Mouse (Mus musculus): ENCODE data around the gene Neurl4.
"Not testable (repeated sequence)": the region's sequence is repeated elsewhere in the genome, so short reads cannot be mapped to it uniquely, and the experiment has no call there.

Gene Neurl4

DNA sequence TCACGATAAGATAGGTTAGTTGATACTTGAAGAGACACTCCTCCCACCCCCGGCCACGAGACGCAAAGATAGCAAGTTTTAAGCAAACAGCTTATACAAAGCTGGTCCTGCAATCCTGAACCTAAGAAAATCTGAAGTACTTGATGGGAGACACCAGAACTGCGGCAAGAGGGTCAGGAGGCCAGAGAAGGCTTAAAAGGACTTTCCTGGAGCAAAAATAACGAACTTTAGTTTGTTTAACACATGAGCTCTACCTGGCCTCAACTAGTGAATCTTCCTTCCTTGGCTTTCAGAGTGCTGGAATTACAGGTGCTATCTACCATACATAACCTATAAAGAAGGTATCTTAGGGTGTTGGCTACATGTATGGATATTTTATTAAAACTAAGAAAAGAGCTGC, 33.8 kb downstream of the Neurl4 start:
- no peak for DNase-seq

DNA sequence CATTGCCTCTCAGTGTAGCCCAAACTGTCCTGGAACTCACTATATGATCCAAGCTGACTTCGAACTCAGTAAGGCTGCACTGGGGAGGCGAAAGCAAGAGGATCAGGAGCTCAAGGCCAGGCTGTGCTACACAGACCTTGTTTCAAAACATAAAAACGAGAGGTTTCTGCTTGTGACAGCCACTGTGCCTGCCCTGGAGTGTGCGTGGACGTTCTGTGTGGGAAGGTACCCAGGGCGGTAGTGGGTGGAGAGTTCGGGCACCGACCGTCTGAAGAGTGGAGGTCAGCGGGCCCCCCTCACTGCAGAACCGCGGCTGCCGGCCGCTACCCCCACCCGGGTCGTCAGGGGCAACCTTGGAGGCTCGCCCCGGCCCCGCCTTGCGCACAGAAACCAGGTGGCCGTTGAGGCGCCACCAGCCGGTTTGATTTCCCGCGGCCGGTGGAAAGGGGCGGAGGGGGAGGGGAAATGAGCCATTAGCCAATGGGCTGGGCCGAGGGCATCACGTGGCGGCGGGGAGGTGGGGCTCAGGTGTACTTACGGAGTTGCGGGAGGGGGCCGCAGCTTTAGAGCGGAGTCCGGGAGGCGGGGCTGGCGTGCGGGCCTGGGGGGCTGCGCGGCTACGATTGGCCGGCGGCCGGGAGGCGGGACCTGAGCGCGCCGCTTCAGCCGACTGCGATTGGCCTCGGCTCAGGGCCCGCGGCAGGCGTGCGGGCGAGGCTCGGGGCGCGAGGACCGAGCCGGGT, 34.4 kb downstream of the Neurl4 start, which contains the start of gene Ybx2:
Gene Ybx2 (plus strand): TSS at position 660 of the 743 bp plus-strand sequence.
- peak; percentile 85 for DNase-seq

DNA sequence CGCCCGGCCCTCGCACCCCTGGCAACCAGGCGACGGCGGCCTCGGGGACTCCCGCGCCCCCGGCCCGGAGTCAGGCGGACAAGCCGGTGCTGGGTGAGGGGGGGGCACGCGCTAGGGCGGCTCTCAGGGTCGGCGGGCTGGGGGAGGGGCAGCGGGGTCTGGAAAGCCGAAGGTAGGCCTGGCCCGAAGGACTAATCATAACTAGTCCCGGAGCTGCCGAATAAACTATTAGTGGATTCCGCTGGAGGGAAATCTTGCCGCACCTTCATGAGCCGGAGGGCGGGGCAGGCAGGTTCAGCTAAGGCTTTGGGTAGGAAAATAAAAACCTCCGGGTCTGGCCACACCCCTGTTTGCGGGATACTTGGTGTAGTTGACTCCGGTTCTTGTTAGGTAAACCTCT, 35.3 kb downstream of the Neurl4 start:
- peak; percentile 54 for DNase-seq

DNA sequence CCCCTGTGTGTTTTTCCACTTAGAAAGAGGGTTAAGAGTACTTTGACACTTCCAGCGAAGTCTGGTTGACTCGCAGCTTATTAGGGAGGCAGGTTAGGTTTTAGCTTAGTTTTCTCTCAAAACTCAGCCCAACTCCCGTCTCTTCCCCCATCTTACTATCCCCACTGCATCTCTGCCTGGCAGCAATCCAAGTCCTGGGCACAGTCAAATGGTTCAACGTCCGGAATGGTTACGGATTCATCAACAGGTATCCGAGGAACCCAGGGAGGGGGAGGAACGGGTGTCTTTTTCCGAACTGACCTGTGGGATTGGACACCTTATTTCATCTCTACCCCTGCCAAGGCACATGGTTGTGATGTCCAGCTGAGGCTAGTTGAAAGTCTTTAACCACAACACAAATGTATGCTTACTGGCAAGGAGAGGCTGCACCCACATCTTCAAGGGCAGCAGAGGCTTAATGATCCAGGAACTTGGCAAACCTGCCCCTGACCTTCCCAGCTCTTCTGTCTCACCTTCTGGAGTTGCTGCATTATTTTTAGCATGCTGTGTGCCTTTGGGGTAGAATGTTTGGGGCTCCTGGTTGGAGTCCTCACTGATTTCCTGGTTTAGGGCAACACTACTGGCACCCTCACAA, 36.0 kb downstream of the Neurl4 start:
- DNase-seq: no peak

DNA sequence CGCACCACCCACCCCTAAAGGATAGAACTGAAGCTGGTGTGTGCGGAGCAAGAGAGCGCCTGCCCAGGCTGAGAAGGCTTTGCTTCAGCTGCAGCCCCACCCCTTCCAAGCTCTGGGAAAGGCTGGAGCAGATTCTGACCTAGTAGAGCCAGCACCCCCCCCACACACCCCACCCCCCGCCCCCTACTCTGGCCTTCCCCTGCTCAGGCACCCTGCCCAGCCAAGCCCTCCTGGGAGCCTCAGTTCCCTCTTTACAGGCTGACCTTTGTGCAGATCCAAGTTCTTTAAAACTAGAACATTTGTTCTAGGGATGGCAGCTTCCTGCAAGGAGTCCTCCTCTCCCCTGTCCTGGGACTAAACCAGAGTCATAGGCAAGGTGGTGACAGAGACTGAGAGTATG, 36.5 kb downstream of the Neurl4 start:
- no peak for DNase-seq

DNA sequence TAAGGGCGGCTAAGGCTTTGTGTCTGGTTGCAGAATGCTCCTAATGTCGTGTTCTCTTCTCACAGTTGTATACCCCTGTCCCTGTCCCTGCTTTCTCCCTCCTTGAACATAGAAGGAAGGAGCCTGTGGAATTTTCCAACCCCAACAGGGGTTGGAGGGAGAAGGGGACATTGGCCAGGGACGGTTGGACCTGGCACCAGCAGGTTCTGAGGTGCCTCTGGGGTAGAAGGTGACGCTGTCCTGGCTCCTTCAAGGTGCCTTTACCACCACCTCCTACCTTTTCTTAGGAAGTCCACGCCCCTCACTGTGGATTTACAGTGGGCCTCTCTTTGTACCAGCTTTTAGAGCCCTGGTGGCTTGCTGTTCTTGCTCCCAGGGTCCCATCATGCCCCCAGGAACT, 37.0 kb downstream of the Neurl4 start:
- no peak for DNase-seq

DNA sequence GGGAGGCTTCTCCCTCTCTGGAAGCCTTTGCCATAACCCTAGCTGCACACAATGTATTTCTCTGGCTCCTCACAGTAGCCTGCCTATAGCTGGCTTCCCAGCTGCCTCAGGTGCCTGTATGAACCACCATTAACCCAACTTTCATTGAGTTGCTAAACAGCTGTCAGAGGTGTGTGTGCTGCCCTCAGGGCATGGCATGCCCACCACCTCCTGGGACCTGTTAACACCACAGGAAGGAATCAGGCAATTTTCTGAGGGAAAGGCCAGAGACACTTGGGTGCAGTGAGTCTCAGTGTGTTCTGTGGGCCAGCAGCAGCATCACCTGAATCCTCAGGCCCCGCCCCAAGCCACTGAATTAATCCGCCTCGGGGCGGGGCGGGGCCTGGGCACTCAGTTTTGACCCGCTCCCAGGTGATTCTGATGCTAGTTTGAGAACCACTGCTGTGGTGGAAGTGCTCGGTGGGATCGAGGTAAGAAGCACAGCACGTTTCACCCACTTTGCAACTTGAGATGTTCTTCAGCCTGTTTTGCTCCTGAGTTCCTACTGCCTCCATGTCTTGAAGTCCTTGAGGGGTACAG, 37.6 kb downstream of the Neurl4 start:
- DNase-seq: no peak

DNA sequence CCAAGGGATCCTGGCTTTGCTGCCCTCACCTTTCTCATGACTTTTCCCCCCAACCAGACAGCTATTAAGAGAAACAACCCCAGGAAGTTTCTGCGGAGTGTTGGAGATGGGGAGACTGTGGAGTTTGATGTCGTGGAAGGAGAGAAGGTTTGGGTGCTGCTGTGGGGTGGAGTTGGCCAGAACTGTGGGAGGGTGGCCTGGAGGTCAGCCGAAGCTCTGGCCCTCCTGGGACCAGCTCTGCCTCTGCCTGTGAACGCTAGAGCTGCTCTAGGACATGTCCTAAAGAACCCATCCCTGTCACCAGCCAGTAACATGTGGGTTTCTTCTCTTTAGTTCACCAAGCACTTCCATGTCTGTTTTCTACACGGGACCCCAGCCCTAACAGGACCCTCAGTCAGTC, 38.3 kb downstream of the Neurl4 start:
- no peak for DNase-seq

DNA sequence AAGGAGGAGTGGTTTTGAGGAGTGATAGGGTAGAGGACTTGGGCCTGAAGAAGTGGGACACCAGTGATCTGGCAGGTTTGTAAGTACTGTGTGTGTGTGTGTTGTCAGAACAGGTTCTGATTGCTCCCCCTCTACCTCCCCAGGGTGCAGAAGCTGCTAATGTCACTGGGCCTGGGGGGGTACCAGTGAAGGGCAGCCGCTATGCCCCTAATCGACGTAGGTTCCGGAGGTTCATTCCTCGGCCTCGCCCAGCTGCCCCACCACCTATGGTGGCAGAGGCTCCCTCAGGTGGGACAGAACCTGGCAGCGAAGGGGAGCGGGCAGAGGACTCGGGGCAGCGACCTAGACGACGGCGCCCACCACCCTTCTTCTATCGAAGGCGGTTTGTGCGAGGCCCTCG, 38.9 kb downstream of the Neurl4 start:
- no peak for DNase-seq

DNA sequence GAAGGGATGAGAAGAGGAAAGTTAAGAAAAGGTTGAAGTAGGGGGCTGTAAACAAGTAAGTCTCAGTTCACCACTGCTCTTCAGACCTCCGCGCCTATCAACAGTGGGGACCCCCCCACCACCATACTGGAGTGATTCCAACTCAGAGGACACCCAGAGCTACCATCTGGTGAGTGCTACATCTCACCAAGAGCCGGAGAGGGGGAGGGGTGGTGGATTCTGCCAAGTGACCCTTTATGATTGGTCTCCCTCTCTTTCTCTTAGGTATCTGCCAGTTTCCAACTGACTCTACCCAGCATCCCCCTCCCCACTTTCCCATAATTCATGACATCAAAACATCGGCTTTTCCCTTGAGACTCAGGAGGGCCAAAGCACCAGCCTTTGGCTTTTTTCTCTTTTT, 40.1 kb downstream of the Neurl4 start:
- DNase-seq: no peak

DNA sequence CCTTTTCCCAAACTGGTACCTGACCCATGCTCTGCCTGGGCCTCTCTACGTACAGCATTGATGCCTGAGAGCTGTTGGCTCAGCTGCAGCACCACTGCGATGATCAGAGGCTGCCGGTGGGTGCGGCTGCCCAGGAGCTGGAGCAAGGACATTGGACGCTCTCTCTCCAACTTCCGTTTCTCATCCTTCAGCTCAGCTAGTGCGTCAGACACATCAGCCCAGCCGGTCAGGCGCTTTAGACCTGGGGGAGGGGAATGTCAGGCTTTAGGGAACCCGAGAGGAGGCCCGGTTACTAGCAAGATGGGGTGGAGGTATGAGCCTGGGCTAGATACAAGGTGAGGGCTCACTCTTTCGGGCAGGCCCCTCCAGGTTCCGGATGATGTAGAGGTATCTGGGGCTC, 44.3 kb downstream of the Neurl4 start:
- DNase-seq: no peak

DNA sequence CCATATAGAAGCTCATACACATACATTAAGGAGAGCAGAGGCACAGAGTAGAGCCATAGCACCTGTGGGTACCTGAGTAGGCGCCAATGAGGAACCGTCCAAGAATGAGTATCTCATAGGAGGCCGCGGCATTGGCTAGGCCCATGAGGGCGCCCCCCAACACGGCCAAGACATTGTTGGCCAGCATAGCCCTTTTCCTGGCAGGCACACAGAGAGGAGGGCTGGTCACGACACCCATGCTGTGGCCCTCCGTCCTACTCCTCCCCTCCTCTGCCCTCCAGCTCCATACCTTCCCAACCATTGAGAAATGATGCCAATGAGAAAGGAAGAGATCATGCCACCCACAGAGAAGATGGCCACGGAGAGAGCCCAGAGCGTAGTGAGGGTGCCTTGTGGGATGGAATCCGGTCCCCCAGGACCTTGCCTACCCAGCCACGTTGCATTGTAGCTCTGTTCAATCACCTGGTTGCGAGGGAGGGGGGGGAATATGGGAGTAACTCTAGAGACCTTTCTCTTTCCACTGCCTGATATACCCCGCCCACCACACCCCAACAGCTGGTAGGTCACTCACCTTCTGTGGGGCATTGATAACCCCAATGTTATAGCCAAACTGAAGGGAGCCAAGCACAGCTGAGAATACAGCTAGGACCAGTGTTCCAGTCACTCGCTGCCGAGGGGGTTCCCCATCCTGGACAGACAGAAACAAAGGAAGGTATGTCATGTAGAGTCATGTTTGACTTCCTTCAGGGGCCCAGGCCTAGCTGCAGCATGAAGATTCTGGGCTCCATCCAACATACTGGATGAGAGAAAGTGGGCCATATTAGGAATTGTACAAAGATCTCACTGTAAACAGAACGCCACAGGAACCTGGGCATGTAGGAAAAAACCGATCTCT, 45.4 kb downstream of the Neurl4 start:
- no peak for DNase-seq

DNA sequence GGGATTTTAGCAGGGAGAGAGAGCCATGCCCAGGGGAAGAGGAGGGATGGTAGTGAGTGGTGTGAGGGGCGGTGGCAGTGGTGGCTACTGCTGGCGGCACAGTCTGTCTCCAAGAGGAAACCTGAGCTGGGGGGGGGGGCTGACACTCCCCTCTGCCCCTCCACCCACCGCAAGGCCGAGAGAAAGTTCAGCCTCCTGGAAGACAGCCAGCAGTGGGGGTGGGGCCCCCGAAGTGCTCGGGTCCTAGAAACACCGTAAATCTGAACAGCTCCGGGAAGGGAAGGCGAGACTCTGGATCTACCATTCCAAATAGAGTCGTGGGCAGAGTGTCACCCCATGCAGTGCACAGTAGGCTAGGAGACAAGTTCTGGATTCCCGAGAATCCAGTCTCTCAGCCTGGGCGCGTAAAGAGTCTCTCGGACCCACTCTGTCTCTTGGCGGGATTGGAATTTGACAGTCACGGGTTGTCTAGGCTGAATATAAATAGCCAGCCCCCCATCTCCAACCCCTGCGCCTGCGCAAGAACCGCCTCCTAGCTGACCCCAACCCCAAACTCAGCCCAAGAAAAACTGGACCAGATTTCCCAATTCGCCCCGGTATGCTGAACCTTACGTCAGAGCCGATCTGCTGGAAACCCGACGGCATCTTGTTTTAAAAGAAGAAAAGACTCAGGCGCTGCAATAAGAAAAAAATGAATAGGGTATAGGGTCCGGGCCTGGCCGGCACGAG, 46.6 kb downstream of the Neurl4 start:
- DNase-seq: peak; percentile 39

DNA sequence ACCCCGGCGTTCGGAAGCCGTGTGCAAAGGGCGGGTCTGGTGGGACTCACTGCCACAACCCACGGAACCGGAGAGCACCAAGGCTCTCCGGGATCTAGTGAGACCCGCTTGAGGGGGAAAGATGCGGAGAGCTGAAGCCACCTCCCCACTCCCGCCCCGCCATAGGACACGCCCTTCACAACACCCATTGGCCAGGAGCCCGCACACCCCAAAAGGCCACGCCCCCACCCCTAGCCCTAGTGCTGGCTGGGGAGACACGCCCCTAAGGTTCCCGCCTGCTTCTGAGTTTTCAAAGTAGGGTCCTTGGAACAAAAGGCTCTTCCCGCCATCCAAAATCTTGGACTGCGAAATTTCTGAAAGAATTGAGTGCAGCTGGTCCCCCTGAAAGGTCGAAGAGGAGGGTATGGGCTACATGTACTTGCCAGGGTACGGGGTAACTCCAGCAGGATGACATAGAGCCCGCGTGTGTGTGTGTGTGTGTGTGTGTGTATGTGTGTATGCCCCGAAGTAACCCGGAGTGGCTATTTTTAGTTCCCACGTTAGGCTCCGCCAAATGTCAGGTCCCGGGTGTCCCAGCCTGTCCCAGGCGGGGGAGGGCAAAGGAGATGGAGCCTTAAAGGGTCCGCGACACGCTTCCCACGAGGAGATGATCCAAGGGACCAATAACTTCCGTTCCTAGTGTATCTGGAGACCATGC, 47.3 kb downstream of the Neurl4 start, which contains the start of gene Slc2a4:
Gene Slc2a4 (minus strand): TSS at position 123 of the 697 bp plus-strand sequence.
- DNase-seq: peak; percentile 95

DNA sequence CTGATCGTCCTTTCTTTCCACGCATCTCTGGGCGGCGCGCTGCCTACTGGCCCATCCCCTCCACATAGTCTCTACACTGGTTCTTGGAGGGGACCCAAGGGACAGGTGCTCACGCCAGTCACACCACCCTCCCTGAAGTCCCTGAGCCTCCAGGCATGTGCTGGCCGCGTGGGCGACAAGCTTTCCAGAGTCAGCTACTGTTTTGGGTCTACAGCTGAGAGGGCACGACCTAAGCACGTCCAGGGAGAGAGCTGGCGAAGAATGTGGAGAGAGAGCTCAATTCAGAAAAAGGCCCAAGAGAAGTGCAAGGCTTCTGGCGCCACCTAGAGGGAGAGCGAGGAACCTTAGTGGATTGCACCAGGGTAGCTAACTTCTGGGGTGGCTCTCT, 47.9 kb downstream of the Neurl4 start:
- DNase-seq: peak; percentile 94

DNA sequence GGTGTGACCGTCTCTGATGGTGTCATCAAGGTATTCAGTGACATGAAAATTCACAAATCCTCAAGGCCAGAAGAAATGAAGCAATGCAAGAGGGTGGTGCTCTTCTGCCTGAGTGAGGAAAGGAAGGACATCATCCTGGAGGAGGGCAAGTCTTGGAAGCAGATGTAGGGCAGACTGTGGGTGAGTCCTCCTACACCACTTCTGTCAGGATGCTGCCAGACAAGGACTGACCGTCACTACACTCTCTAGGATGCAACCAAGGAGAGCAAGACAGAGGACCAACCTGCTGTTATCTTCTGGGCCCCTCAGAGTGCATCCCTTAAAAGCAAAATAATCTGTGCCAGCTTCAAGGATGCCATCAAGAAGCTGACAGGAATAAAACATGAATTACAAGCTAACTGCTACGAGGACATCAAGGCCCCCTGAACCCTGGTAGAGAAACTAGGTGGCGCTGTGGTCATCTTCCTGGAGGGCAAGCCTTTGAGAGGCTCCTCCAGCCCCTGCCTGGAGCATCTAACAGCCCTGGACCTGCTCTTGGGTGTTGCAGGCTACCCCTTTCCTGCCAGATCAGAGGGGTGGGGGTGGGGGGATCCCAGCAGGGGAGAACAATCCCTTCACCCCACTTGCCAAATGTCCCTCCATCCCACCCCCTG, 50.1 kb downstream of the Neurl4 start:
- no peak for DNase-seq

DNA sequence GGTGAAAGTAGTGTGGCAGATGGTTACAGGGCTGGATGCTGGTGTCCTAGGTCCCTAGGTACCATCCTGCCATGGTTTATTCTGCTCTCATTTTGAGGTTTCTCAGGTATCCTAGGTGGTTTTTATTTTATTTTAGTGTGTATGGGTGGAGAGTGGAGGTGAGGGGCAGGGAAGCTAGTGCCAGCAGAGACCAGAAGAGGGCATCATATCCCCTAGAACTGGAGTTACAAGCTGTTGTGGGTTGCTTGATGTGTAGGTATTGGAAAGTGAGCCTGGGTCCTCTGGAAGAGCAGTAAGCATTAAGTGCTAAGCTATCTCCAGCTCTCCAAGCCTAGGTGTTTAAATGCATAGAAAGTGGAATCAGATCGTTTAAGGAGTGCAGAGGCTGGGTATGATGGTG, 51.4 kb downstream of the Neurl4 start:
- DNase-seq: no peak

DNA sequence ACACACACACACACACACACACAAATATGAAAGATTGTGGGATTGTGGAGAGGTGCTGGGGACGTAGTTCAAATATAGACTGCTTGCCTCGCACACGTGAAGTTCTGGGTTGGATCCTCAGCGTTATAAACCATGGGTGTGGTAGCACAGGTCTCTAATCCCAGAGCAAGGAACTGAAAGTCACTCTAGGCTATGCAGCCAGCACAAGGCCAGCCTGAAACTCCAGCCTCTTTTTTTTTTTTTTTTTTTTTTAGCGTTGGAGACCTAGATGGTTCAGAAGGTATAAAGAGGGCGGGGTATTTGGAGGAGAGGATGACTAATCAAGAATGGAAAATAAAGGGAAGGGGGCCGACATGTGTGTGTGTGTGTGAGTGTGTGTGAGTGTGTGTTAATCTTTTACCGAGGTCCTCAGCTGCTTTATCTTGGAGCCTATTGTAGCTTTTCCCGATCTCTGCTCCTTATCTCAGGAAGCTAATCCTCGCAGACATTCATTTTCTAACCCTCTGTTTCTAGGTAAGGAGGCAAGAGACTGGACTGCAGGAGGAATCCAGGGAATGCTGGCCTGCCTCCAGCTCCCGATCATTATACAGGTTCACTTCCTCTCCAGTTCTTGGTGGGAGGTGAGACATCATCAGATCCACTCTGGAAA, 52.5 kb downstream of the Neurl4 start:
- DNase-seq: no peak

DNA sequence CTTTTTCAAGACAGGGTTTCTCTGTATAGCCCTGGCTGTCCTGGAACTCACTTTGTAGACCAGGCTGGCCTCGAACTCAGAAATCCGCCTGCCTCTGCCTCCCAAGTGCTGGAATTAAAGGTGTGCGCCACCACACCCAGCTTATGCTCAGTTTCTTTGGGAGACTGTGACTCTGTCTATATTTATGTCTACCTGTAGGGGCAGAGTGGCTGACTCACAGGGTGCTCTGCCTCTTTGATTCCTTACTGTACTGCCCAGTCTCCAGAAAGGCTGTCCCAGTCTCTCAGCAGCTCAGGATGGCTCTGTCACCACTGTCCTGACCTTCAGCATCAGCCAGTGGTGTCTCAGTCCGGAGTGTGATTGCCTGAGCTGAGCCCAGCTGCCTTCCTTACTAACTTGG, 54.7 kb downstream of the Neurl4 start:
- DNase-seq: not testable (repeated sequence)

DNA sequence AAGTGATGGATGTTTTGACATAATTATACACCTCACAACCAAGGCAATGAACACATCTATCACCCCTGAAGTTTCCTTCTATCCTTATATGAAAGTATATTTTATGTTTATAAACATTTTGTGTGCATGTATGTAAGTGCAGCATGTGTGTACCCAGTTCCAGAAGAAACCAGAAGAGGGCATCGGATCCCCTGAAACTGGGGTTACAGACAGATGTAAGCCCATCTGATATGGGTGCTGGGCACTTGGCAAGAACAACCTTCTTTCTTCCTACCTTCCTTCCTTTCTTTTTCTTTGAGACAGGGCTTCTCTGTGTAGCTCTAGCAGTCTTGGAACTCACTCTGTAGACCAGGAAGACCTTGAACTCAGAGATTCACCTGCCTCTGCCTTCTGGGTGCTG, 55.3 kb downstream of the Neurl4 start:
- DNase-seq: no peak

DNA sequence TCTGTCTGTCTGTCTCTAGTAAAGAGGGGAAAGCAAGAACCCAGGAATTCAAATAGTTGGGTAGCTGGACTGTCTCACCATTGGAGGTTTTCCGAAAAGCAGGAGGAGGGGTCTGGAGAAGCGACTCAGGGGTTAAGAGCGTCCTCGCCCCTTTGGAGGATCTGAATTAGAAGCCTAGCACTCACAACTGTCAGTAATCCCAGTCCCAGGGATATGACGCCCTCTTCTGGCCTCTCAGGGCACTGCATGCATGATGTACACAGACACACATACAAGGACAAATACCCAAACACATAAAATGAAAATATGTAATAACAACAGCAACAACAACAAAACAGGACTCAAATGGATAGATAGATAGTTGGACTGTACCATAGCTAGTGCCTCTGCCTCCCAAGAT, 59.7 kb downstream of the Neurl4 start:
- no peak for DNase-seq
